Mouse (Mus musculus): ENCODE results near the gene Arhgap15.

Gene Arhgap15

GRCm38 (mm10) chr2:44349101-44349500, 600.5 kb downstream of the Arhgap15 start:
- no peak for DNase-seq (ENCODE audit: low read depth, low spot score)

DNA sequence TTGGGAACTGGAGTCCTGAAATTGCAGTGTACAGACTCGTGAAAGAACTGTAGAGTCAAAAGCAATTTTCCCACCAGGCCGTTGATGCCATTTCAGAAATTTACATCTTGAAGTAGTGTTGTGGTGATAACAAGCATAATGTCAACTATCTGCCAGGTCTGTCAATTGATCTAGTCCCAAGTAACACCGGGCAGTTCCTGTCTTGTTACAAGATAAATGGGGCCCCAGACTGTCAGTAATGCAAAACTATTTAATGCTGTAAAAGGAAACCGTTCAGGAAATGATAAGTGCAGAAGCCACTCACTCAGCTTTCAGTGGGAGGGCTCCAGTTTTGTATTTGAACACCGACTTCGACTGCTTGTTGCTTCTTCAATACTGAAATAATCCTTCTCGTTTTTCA, 604.3 kb downstream of the Arhgap15 start:
- no peak for DNase-seq (ENCODE audit: low read depth, low spot score)

DNA sequence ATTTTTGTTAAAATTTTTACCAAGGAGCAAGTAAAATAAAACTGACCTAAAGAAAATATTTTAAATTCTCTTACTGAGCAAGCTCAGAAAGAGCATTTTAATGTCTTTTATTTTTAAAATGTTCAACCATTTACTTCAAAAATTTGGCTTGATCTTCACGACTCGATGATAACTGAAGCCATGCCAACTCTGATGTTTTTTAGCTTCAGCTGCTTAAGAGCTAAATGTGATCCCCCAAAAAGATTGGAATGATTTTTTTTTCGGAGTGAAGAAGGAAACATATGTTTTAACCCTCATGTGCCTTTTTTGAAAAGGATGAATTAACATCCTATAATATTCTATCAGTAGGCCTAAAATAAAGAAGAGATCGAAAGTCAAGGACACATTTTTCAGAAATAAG, 605.0 kb downstream of the Arhgap15 start:
- no peak for DNase-seq (ENCODE audit: low read depth, low spot score)

DNA sequence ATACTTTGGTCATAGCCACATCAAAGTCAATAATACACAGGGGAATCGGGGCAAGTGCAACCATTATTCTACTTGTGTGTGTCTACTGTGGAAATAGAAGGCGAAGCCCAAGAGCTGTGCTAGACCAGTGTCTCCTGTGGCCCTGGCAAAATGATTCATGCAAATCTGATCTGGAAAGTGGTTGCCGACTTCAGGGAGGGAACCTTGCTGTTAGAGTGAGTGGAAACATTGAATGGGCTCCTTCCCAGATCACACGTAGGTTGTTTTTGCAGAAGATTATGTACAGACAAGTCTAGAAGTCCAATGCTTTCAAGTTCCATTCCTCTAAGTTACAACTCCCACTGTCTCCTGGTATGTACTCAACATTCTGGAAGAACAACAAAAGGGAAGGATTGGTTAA, 606.2 kb downstream of the Arhgap15 start:
- DNase-seq (ENCODE audit: low read depth, low spot score), result no peak

- DNase-seq (ENCODE audit: low read depth, low spot score), result no peak
These were observed 606.7 kb downstream of the Arhgap15 start for GRCm38 (mm10) chr2:44355316-44355715.

- no peak for DNase-seq (ENCODE audit: low read depth, low spot score)
These were observed 607.7 kb downstream of the Arhgap15 start for GRCm38 (mm10) chr2:44356248-44356886.

- no peak for DNase-seq (ENCODE audit: low read depth, low spot score)
These were observed 608.2 kb downstream of the Arhgap15 start for GRCm38 (mm10) chr2:44356887-44357251.

- no peak for DNase-seq (ENCODE audit: low read depth, low spot score)
These were observed 631.6 kb downstream of the Arhgap15 start for GRCm38 (mm10) chr2:44380225-44380624.

- DNase-seq (ENCODE audit: low read depth, low spot score), result no peak
These were observed 635.9 kb downstream of the Arhgap15 start for GRCm38 (mm10) chr2:44384541-44384940.

DNA sequence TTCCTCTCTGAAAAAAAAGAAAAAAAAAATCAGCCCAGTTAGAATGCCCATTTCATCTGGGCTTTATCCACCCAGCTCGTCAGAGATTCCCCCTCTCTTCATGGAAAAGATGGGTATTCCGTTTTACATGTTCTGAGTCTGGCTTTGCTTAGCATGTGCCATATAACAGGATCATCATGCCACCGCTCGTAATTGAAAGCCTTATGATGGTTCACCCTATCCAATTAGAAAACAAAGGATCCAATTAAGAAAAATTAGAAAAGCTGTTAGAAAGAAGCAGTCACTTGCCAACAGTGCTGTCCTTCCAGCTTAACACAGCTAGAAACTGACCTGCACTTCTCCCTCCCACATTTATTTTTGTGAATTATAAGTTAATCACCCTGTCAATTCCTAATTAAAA, 640.9 kb downstream of the Arhgap15 start:
- no peak for DNase-seq (ENCODE audit: low read depth, low spot score)

- DNase-seq (ENCODE audit: low read depth, low spot score), result no peak
These were observed 645.2 kb downstream of the Arhgap15 start for GRCm38 (mm10) chr2:44393789-44394188.

- no peak for DNase-seq (ENCODE audit: low read depth, low spot score)
These were observed 646.4 kb downstream of the Arhgap15 start for GRCm38 (mm10) chr2:44394956-44395501.

DNA sequence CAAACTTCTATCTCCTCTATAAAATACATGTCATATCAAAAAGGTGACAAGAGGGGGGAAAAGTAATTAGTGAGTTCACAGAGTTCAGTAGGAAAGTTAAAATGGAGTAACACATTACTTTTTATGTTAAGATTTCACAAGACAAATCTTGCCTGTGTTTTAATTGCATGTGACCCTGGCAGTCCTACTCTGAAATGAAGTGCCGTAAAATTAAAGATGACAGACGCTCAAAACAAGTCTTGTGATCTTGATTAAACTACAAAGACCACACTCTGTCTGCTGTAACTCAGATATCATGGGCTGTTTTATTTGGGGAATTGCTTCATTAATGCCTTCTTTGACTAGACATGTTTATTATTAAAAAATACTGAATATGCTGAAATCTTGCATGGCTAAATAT, 647.0 kb downstream of the Arhgap15 start:
- no peak for DNase-seq (ENCODE audit: low read depth, low spot score)

DNA sequence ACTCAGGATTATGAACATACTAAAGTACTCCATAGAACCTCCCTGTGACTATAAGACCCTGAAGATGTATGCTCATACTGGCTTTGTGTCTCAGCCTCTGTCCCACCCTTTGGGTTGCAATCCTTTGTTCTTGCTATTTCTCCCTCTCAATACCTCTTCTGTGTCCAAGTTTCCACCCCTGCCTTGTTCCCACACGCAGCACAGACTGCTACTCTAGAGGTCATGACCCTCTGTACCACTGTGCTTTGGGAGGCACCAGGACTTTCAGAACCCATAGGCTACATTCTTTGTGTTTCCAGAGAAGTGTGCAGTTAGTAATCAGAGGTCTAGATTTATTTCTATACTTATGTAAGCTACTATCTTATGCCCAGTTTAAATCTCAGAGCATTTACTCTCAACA, 648.6 kb downstream of the Arhgap15 start:
- no peak for DNase-seq (ENCODE audit: low read depth, low spot score)

DNA sequence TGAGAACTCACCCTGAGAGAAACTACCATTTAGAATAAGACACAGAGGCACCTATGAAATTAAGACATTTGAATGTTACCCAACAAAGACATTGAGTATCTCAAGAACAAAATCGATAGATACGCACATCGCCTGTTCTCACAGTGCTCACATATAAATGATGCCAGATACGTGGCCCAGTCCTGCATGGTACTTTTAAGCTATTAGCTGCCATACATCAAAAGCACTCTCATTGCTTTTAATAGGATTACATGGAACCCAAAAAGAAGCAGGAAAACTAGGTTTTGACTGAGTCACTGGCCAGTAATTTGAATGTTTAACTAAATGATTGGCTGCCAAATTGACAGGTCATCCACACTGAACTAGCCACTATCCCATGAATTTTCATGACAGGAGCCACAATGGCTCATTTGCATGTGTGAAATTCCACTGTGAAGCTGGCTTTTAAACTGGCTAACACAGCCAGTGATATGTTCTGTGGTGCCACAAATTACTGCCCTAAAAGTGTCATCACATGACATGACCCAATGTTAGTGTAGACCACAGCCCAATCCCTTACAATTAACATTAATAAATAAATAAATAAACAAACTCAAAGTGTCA, 649.2 kb downstream of the Arhgap15 start:
- DNase-seq (ENCODE audit: low read depth, low spot score), result no peak

GRCm38 (mm10) chr2:44399191-44399926, 650.7 kb downstream of the Arhgap15 start:
- DNase-seq (ENCODE audit: low read depth, low spot score), result no peak

- no peak for DNase-seq (ENCODE audit: low read depth, low spot score)
These were observed 653.2 kb downstream of the Arhgap15 start for GRCm38 (mm10) chr2:44401704-44402422.

DNA sequence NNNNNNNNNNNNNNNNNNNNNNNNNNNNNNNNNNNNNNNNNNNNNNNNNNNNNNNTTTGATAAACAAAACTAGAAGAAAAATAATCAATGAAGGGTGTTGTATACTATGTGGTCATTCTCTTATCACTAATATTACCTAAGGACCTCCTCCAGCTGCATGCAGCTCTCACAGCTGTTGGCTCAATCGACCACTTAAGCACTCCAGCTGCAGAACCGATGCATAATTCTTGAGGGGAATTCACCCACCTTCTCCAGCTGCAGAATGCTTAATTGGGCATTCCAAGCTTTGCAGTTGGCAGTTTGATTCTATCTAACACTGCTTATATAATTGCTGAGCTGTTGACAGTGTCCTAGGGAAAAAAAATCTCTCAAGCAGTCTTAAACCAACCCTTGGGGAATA, 663.0 kb downstream of the Arhgap15 start:
- DNase-seq (ENCODE audit: low read depth, low spot score), result no peak

GRCm38 (mm10) chr2:44416331-44416730, 667.7 kb downstream of the Arhgap15 start:
- DNase-seq (ENCODE audit: low read depth, low spot score), result no peak

GRCm38 (mm10) chr2:44419547-44420225, 671.1 kb downstream of the Arhgap15 start:
- DNase-seq (ENCODE audit: low read depth, low spot score), result no peak

GRCm38 (mm10) chr2:44430521-44430920, 681.9 kb downstream of the Arhgap15 start:
- DNase-seq (ENCODE audit: low read depth, low spot score), result peak; percentile 16
